Mouse (Mus musculus) cerebellum, postnatal 14 days (tissue): Measurements from ENCODE around the gene Gm10668.
"Not testable (repeated sequence)": the region's sequence is repeated elsewhere in the genome, so short reads cannot be mapped to it uniquely, and the experiment has no call there.

Experiments
- DNase-seq, 2 experiments: peaks; one replicate each; pipeline ENCODE4 v3.0.0; 2021; ENCODE audit warnings: mixed read lengths in 2 of 2

Gene Gm10668

GRCm38 (mm10) chr7:20730524-20730923 is at the start of gene Gm10668:
TSS of gene Gm10668 (minus strand) at chr7:20730624.
- DNase-seq = not testable (repeated sequence)

DNA sequence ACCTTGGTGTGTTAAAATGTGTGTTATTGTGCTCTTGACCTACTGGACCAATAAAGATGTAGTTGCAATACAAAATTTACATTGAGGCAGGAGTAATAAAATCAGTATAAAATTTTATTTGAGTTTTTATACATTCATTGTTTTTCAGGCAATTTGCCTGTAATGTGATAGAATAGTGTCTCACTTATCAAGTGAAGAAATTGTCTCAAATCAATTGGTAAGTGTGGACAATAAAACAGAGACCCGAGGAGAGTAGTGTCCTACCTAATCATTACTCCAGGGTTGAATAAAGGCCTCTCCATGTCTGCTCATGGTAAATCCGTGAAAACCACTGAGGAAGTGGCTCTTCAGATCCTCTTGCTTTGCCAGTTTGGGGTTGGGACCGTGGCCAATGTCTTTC is 40.5 kb upstream of the Gm10668 start, which contains the start of gene Vmn1r112:
Gene Vmn1r112 (plus strand): TSS at position 301 of the 400 bp plus-strand sequence.
- not testable (repeated sequence) for DNase-seq

GRCm38 (mm10) chr7:20703116-20703515 is 27.3 kb downstream of the Gm10668 start, which contains the start of gene Vmn1r111:
TSS of gene Vmn1r111 (minus strand) at chr7:20703216.
- not testable (repeated sequence) for DNase-seq
